Mouse (Mus musculus): ENCODE results near the gene Paqr5. TPM values are rescaled to one million over a fixed set of nuclear protein-coding genes. Genes with fewer than 3 reads are reported as not detected.

Paqr5 gene
- polyA plus RNA-seq, 1 experiment from 2014 or later = 18.7 TPM

DNA sequence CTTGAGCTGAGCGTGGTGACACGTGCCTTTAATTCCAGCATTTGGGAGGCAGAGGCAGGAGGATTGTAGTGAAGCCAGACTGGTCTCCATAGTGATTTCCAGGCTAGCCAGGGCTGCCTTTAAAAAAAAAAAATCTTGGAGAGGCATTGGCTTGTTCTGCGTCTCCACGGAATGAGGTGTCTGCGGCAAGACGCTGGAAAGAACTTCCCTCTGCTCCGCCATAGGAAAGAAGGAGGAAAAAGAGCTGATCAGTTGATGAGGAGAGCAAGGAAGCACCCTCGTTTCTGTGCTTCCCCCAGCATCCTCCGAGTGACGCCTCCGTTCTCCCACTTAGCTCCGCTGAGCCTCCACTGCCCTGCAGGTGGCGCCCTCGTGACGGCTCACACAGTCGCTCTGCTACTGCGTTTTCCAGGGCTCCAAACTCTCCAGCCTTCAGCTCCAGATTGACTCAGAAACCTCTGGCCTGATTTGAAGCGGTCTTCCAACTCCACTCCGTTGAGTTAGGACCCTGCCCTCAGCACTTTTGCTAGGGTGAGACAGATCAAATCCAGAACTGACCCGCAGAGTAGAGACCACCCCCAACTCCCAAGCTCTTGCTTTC, 13.5 kb upstream of the Paqr5 start:
- Histone ChIP-seq H3K4me2 (replicated peaks; ENCODE audit: low read depth, low read length) (0 out of 2 replicates have a peak overlapping the region, but pooled peaks have one; percentile 8), H3K36me3 (ENCODE audit: control insufficient read depth, insufficient read depth, low read length) (no peaks in the 10 kb centered on the region), H3K9me3 (ENCODE audit: control insufficient read depth, low read depth, low read length) (no peaks in the 10 kb centered on the region), H3K4me1 (ENCODE audit: control insufficient read depth, insufficient read depth, low read length) (no peaks in the 10 kb centered on the region), H3K4me3 (ENCODE audit: low read depth, low read length) (no peak overlapping the region), H3K27me3 (ENCODE audit: control insufficient read depth, insufficient read depth, low read length) (no peaks in the 10 kb centered on the region), H3K9ac (replicated peaks; ENCODE audit: low read depth, low read length) (no peak overlapping the region), H3K27ac (ENCODE audit: low read length) (no peak overlapping the region)
- 8% methylated on average over 20 of the region's 20 CpGs for WGBS
- 0 out of 2 replicates have a peak, but pooled peaks have one; percentile 10 for ATAC-seq (ENCODE audit: insufficient number of reproducible peaks, insufficient read depth, low FRiP score, low read depth)

DNA sequence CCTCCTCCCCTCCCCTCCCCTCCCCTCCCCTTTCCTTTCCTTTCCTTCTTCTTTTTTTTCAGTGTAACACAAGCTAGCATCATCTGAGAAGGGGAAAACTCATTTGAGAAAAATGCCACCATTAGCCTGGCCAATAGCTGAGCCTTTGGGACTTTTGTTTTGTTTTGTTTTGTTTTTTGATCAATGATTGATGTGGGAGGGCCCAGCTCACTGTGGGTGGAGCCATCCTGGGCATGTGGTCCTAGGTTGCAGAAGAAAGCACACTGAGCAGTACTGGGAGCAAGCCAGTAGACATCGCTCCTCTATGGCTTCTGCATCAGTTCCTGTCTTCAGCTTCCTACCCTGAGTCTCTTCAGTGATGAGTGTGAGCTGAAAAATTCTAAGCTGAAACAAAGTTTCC, 9.2 kb upstream of the Paqr5 start:
- Histone ChIP-seq H3K27me3 (ENCODE audit: control insufficient read depth, insufficient read depth, low read length) (no peaks in the 10 kb centered on the region), H3K27ac (ENCODE audit: low read length) (no peak overlapping the region), H3K9ac (replicated peaks; ENCODE audit: low read depth, low read length) (no peak overlapping the region), H3K4me2 (replicated peaks; ENCODE audit: low read depth, low read length) (no peak overlapping the region), H3K9me3 (ENCODE audit: control insufficient read depth, low read depth, low read length) (no peaks in the 10 kb centered on the region), H3K36me3 (ENCODE audit: control insufficient read depth, insufficient read depth, low read length) (no peaks in the 10 kb centered on the region), H3K4me1 (ENCODE audit: control insufficient read depth, insufficient read depth, low read length) (no peaks in the 10 kb centered on the region), H3K4me3 (ENCODE audit: low read depth, low read length) (no peak overlapping the region)
- no peak for ATAC-seq (ENCODE audit: insufficient number of reproducible peaks, insufficient read depth, low FRiP score, low read depth)
- 94% methylated on average over 1 of the region's 1 CpGs for WGBS

DNA sequence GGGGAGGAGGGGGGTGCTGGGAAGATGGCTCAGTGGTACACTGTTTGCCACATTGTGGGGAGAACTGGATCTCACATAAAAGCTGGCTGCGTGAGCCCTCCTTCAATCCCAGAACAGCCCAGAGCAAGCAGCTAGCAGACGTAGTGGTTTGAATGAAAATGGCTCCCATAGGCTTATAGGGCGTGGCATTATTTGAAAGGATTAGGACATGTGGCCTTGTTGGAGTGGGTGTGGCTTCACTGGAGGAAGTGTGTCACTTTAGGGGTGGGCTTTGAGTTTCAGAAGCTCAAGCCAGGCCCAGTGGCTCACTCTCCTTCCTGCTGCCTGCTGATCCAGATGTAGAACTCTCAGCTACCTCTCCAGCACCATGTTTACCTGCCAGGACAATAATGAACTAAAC, 5.5 kb upstream of the Paqr5 start:
- WGBS = 89% methylated on average over 3 of the region's 3 CpGs
- Histone ChIP-seq H3K9ac (replicated peaks; ENCODE audit: low read depth, low read length) (no peak overlapping the region), H3K27me3 (ENCODE audit: control insufficient read depth, insufficient read depth, low read length) (no peaks in the 10 kb centered on the region)

GRCm38 (mm10) chr9:62028072-62028471, 1.4 kb upstream of the Paqr5 start:
- WGBS = 46% methylated on average over 3 of the region's 3 CpGs
- no peaks in the 10 kb centered on the region for H3K27me3 ChIP-seq (ENCODE audit: control insufficient read depth, insufficient read depth, low read length)
- H3K27ac ChIP-seq (ENCODE audit: low read length) = no peak overlapping the region
- no peak for ATAC-seq (ENCODE audit: insufficient number of reproducible peaks, insufficient read depth, low FRiP score, low read depth)
- H3K9ac ChIP-seq (replicated peaks; ENCODE audit: low read depth, low read length) = no peak overlapping the region
- H3K4me3 ChIP-seq (ENCODE audit: low read depth, low read length) = no peak overlapping the region
- no peak overlapping the region for H3K4me2 ChIP-seq (replicated peaks; ENCODE audit: low read depth, low read length)
- H3K9me3 ChIP-seq (ENCODE audit: control insufficient read depth, low read depth, low read length) = no peaks in the 10 kb centered on the region
- H3K36me3 ChIP-seq (ENCODE audit: control insufficient read depth, insufficient read depth, low read length) = no peaks in the 10 kb centered on the region
- 0 out of 2 replicates have a peak, but pooled peaks cover 6% of the 10 kb centered on the region for H3K4me1 ChIP-seq (ENCODE audit: control insufficient read depth, insufficient read depth, low read length)

More for the DNA sequence above, 5.5 kb upstream of the Paqr5 start:
- Histone ChIP-seq H3K36me3 (ENCODE audit: control insufficient read depth, insufficient read depth, low read length) (no peaks in the 10 kb centered on the region), H3K4me1 (ENCODE audit: control insufficient read depth, insufficient read depth, low read length) (no peaks in the 10 kb centered on the region), H3K4me2 (replicated peaks; ENCODE audit: low read depth, low read length) (no peak overlapping the region), H3K9me3 (ENCODE audit: control insufficient read depth, low read depth, low read length) (no peaks in the 10 kb centered on the region), H3K27ac (ENCODE audit: low read length) (no peak overlapping the region), H3K4me3 (ENCODE audit: low read depth, low read length) (no peak overlapping the region)
- no peak for ATAC-seq (ENCODE audit: insufficient number of reproducible peaks, insufficient read depth, low FRiP score, low read depth)

- H3K27ac ChIP-seq (ENCODE audit: low read length) = no peak overlapping the region
- whole genome bisulfite sequencing = 51% methylated on average over 5 of the region's 5 CpGs
- no peak overlapping the region; the same call in 1 of the 2 replicates for H3K4me2 ChIP-seq (replicated peaks; ENCODE audit: low read depth, low read length)
- H3K9ac ChIP-seq (replicated peaks; ENCODE audit: low read depth, low read length) = no peak overlapping the region
- H3K4me3 ChIP-seq (ENCODE audit: low read depth, low read length) = no peak overlapping the region
- no peaks in the 10 kb centered on the region for H3K36me3 ChIP-seq (ENCODE audit: control insufficient read depth, insufficient read depth, low read length)
- no peaks in the 10 kb centered on the region for H3K9me3 ChIP-seq (ENCODE audit: control insufficient read depth, low read depth, low read length)
- peaks cover 11% of the 10 kb centered on the region; the same call in 1 of the 2 replicates for H3K4me1 ChIP-seq (ENCODE audit: control insufficient read depth, insufficient read depth, low read length)
- no peak for ATAC-seq (ENCODE audit: insufficient number of reproducible peaks, insufficient read depth, low FRiP score, low read depth)
- no peaks in the 10 kb centered on the region for H3K27me3 ChIP-seq (ENCODE audit: control insufficient read depth, insufficient read depth, low read length)
These were observed 1.6 kb downstream of the Paqr5 start for GRCm38 (mm10) chr9:62025056-62025455.

- no peaks in the 10 kb centered on the region for H3K27me3 ChIP-seq (ENCODE audit: control insufficient read depth, insufficient read depth, low read length)
- no peak overlapping the region for H3K27ac ChIP-seq (ENCODE audit: low read length)
- no peak overlapping the region for H3K4me2 ChIP-seq (replicated peaks; ENCODE audit: low read depth, low read length)
- WGBS = 37% methylated on average over 4 of the region's 4 CpGs
- no peaks in the 10 kb centered on the region for H3K36me3 ChIP-seq (ENCODE audit: control insufficient read depth, insufficient read depth, low read length)
- no peak overlapping the region for H3K4me3 ChIP-seq (ENCODE audit: low read depth, low read length)
- peaks cover 11% of the 10 kb centered on the region; the same call in 1 of the 2 replicates for H3K4me1 ChIP-seq (ENCODE audit: control insufficient read depth, insufficient read depth, low read length)
- no peak overlapping the region for H3K9ac ChIP-seq (replicated peaks; ENCODE audit: low read depth, low read length)
- ATAC-seq (ENCODE audit: insufficient number of reproducible peaks, insufficient read depth, low FRiP score, low read depth) = no peak
- no peaks in the 10 kb centered on the region for H3K9me3 ChIP-seq (ENCODE audit: control insufficient read depth, low read depth, low read length)
These were observed 2.8 kb downstream of the Paqr5 start for GRCm38 (mm10) chr9:62023879-62024278.

GRCm38 (mm10) chr9:62022961-62023680, 3.5 kb downstream of the Paqr5 start:
- peaks cover 11% of the 10 kb centered on the region; the same call in 1 of the 2 replicates for H3K4me1 ChIP-seq (ENCODE audit: control insufficient read depth, insufficient read depth, low read length)
- ATAC-seq (ENCODE audit: insufficient number of reproducible peaks, insufficient read depth, low FRiP score, low read depth) = peak; percentile 15; the same call in 1 of the 2 replicates

DNA sequence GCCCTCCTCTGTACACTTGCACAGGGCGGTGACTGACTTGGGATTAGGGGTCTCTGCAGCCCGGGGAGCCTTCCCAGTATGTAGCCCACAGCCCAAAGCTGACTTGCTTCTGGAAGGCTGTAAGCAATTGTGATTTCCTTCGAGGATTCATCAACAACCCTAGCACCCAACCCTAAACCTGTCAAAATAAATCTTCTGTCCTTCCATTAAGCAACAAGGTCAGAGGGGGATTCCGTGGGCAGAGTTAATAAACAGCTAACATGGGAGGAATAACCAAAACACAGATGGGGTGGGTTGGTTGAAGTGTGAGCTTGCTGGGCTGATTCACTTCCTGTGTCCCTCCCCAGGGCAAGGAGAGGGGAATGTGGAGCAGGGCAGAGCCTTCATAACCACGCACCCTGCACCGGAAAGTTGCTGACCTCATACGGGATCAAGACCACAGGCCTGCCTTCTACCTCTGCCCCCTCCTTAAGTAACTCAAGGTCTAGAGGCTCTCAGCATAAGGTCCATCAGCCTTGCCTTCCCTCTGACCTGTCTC, 5.0 kb downstream of the Paqr5 start:
- 0 out of 2 replicates have a peak overlapping the region, but pooled peaks have one; percentile 7 for H3K4me2 ChIP-seq (replicated peaks; ENCODE audit: low read depth, low read length)

More at GRCm38 (mm10) chr9:62022961-62023680, 3.5 kb downstream of the Paqr5 start:
- Histone ChIP-seq H3K9ac (replicated peaks; ENCODE audit: low read depth, low read length) (no peak overlapping the region), H3K4me2 (replicated peaks; ENCODE audit: low read depth, low read length) (no peak overlapping the region), H3K36me3 (ENCODE audit: control insufficient read depth, insufficient read depth, low read length) (no peaks in the 10 kb centered on the region), H3K27me3 (ENCODE audit: control insufficient read depth, insufficient read depth, low read length) (no peaks in the 10 kb centered on the region), H3K4me3 (ENCODE audit: low read depth, low read length) (no peak overlapping the region), H3K9me3 (ENCODE audit: control insufficient read depth, low read depth, low read length) (no peaks in the 10 kb centered on the region), H3K27ac (ENCODE audit: low read length) (no peak overlapping the region)
- WGBS = 81% methylated on average over 6 of the region's 6 CpGs

More for the DNA sequence above, 5.0 kb downstream of the Paqr5 start:
- Histone ChIP-seq H3K9ac (replicated peaks; ENCODE audit: low read depth, low read length) (no peak overlapping the region), H3K36me3 (ENCODE audit: control insufficient read depth, insufficient read depth, low read length) (no peaks in the 10 kb centered on the region), H3K27ac (ENCODE audit: low read length) (no peak overlapping the region), H3K4me1 (ENCODE audit: control insufficient read depth, insufficient read depth, low read length) (peaks cover 7% of the 10 kb centered on the region; the same call in 1 of the 2 replicates), H3K4me3 (ENCODE audit: low read depth, low read length) (no peak overlapping the region), H3K27me3 (ENCODE audit: control insufficient read depth, insufficient read depth, low read length) (no peaks in the 10 kb centered on the region), H3K9me3 (ENCODE audit: control insufficient read depth, low read depth, low read length) (no peaks in the 10 kb centered on the region)
- WGBS = 35% methylated on average over 7 of the region's 7 CpGs
- ATAC-seq (ENCODE audit: insufficient number of reproducible peaks, insufficient read depth, low FRiP score, low read depth) = no peak
